Mouse (Mus musculus) large intestine, adult 2 months (tissue): ENCODE measurements around the gene Cfap61. TPM values are rescaled to one million over a fixed set of nuclear protein-coding genes. Genes with fewer than 3 reads are reported as not detected.

Experiments
- DNase-seq: peaks from one replicate; pipeline ENCODE4 v3.0.0-alpha.2; 2012; ENCODE audit warnings: low read depth, low spot score
- WGBS: fragments of 180-500 bp; shearing (Covaris S2); methylation state at CpG from one replicate; pipeline ENCODE4 v1.1.7; 2018; 5-methylcytosine and 5-hydroxymethylcytosine counted together
- polyA plus RNA-seq: library from polyadenylated mRNA; depleted of rRNA; stranded (reverse); fragments of >200 nt; gene quantifications from 2 replicates; pipeline ENCODE4 v1.2.3, GENCODE M21; 2012

The Cfap61 gene
- polyA plus RNA-seq, 1 experiment, result 0.17 TPM

DNA sequence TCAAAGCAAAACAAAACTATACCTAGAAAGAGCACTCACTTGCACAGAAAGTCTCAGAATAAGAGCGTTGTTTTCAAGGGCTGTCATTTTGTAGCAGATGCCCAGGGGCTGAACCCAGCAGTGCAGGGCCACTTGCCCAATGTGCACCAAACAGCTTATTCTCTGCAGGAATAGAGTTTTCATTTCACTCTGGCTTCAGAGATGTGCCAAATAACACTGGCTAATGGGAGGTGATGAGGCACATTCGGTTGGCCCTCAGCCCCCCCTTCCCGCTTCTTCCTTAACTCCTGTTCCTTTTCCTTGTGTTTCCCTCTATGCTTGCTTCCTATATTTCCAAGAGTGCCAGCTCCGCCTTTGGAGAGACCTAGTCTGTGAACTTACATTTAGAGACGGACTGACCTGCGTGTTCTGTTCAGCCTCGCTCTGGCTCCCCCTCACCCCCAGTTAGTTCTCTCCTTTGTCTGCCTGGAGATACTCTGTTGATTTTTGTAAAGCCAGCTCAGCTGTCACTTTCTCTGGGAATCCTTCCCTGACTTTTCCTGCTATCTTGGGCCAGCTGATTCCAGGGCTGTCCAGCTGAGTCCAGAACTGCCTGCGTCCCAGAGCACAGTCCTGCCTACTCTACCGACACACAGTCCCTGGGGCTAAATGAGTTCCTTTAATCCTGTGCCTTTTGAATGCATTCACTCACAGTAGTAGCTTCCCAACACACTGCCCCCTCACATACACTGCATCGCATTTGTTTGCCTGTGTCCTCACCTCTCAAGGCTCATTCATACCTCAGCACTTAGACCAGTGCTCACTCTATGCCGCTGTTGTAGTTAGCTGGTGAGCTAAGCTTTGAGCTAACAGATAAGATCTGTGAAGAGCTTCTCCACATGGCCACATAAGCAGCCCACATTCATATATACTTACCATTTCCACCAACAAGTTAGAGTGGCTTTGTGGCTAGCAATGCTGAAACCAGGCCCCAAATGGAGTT is 128.8 kb downstream of the Cfap61 start:
- WGBS, result 85% methylated on average over 11 of the region's 11 CpGs

DNA sequence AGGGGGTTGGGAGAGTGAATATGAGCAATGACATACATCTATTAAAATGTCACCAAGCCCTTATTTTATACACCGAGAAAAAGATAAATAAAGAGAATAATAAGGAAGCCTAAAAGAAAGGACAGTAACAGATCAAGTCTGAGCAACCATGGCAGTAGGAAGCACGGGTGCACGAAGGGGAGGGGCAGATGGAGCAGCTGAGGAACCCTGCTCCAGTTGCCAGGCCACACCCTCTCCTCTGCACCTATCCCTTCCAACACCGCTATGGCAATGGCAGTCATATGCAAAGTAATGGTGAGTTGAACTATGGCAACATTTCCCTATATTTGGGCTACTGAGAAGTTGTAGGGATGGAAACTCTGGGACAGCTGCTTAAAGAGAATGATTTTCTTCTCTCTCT is 132.8 kb downstream of the Cfap61 start:
- 10% methylated on average over 4 of the region's 4 CpGs for whole genome bisulfite sequencing
- DNase-seq, result no peak

More for the DNA sequence above, 128.8 kb downstream of the Cfap61 start:
- DNase-seq, result no peak

GRCm38 (mm10) chr2:146073300-146073699 is 138.7 kb downstream of the Cfap61 start:
- DNase-seq, result no peak
- WGBS, result 69% methylated on average over 6 of the region's 6 CpGs

DNA sequence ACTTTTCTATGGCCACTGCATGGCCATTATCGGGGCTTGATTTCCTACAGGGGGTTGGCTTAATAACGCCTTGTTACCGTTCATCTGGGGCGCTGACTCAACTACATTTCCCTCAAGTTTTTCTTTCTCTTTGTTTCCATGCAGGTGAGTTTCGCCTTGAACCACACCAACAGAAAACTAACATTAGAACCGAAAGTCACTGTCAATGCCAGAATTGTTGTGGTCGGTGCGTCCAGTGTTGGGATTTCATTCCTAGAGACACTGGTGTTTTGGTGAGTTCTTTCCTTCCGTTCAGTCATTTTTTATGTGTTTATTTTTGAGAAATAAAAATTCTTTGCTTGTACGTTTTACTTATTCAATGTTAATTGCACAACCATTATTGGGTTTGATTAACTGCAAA is 142.5 kb downstream of the Cfap61 start:
- WGBS, result 86% methylated on average over 10 of the region's 10 CpGs
- DNase-seq, result no peak

- 90% methylated on average over 4 of the region's 4 CpGs for WGBS
- no peak for DNase-seq
Observed at GRCm38 (mm10) chr2:146080282-146080681, 145.7 kb downstream of the Cfap61 start.

DNA sequence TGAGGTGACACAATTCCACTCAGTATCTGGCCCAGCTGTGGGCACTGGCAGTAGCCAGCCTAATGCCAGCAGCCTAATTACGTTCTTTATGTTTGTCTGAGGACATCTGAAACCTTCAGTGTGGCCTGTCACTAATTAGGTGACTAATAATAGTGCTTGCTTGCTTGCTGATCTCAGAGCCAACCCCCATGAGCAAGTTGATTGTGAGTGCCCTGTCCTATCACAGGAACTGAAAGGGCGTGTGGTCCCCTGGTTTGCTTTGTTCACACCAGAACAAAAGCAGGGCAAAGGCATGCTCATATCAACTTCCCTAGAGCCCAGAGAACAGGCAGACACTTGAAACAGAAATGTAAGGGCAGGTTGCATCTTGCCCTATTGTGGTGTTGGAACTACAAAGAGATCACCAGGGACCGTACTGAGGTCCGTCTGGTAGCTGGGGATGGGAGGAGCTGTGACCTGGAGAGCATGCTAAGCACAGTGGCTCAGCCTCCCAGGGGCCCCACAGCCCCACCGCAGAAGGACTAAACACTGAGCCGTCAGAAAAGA is 148.8 kb downstream of the Cfap61 start:
- WGBS, result 74% methylated on average over 6 of the region's 6 CpGs
- no peak for DNase-seq

GRCm38 (mm10) chr2:146087411-146087810 is 152.8 kb downstream of the Cfap61 start:
- no peak for DNase-seq
- WGBS, result 83% methylated on average over 1 of the region's 1 CpGs

DNA sequence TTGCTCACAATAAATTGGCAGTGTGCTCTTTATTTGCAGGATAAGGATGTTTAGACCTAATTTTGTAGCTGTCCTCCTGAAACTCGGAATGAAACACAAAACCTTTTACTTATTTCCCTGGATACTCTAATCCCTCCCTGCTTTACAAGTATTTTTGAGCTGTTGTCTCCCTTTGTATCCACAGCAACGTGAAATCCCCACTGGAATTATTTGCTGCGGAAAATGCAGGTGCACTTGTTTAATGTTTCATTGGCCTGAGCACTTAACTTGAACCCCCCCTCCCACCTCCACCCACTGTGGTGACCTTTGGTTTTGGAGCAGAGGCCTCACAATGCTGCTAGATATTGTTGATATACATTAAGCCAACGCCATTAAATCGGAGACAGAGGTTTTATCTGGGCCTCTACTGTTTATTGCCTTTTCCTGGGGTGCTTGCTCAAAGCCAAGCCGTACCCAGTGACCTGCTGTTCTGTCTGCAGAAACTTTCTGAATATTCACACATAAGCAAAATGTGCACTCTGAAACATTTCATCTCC is 154.6 kb downstream of the Cfap61 start:
- no peak for DNase-seq
- 12% methylated on average over 6 of the region's 6 CpGs for WGBS

DNA sequence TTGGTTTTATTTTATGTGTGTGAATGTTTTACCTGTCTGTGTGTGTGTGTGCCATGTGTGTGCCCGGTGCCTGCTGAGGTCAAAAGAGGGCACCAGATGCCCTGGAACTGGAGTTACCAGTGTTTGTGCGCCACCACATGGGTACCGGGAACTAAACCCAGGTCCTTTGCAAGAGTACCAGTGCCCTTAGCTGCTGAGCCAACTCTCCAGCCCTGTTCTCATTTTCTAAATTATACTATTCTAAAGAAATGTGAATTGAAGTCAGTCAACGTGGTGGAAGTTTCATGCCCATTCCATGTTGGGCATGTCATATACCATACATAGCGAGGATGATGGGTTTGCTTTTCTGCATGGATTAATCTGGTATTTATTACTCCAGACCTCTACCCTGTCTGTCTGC is 162.9 kb downstream of the Cfap61 start:
- no peak for DNase-seq
- 92% methylated on average over 5 of the region's 5 CpGs for WGBS

DNA sequence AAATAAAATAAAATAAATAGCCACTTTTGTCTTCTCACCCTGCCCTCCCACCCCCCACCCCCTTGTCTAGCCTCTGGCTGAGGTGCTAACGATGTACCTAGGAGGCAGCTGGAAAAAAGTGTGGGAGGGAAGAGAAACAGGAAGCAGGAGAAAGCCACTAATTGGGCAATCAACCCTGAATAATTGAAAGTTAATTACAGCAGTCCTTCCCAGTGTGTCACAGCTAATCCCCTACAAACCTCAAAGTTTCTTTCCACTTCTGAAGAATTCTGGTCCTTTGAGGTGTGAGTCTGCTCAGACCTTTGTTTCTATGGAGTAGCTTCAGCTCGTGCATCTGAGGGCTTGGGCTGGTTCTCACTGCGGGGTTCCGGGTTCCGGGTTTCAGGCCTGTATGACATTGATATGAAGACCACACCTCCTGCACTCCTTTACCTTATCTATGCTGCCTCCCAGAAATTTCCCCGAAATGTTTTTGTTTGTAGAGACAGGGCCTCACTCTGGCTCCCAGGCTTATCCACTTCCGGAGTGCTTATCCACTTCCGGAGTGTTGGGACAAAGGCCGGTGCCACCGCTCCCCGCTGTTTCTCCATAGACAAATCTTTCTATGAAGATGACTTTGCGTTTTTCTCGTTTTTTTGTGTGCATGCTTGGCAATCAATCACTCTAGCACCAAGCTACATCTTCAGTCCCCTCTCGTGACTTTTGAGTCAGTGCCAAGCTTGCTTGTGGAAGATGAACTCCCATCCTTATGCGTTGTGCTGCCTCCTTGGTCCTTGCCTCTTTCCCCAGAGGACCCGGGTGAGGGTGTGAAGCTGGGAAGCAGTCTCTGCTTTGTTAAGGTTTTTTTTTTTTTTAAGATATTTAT is 164.5 kb downstream of the Cfap61 start:
- no peak for DNase-seq
- 68% methylated on average over 16 of the region's 16 CpGs for WGBS

- no peak for DNase-seq
- WGBS, result 66% methylated on average over 3 of the region's 3 CpGs
Observed at GRCm38 (mm10) chr2:146099838-146100237, 165.3 kb downstream of the Cfap61 start.

DNA sequence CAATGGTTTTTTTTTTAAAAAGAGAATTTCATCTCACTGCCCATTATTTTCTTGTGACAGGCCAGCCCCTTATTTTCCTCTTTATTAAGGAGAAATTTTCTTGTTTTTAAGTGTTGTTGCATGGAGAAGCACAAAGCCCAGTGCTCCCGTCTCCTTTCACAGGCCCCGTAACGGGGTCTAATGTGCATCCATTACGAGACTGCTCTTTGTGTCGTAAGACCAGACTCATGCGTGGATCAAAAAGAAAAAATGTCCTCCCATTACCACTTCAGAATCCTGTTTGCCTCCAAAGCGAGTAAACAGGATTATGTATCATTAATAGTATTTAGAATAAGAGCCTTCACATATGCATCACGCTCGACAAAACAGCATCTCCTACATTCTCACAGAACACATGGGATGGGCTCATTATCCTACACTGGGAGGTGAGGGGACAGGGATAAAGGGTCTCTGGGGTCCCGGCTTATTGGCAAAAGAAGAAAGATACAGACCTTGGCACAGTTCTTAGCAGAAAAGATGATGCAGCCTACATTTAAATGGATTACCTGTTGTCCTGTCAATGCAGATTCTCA is 166.0 kb downstream of the Cfap61 start:
- DNase-seq, result no peak

GRCm38 (mm10) chr2:146102600-146102999 is 168.0 kb downstream of the Cfap61 start:
- WGBS, result 68% methylated on average over 3 of the region's 3 CpGs
- no peak for DNase-seq

More for the DNA sequence above, 166.0 kb downstream of the Cfap61 start:
- WGBS, result 89% methylated on average over 10 of the region's 10 CpGs

GRCm38 (mm10) chr2:146105341-146105740 is 170.8 kb downstream of the Cfap61 start:
- no peak for DNase-seq
- WGBS, result 71% methylated on average over 6 of the region's 6 CpGs

GRCm38 (mm10) chr2:146107980-146108379 is 173.4 kb downstream of the Cfap61 start:
- no peak for DNase-seq
- 77% methylated on average over 4 of the region's 4 CpGs for WGBS

GRCm38 (mm10) chr2:146109921-146110320 is 175.3 kb downstream of the Cfap61 start:
- 84% methylated on average over 9 of the region's 9 CpGs for WGBS

DNA sequence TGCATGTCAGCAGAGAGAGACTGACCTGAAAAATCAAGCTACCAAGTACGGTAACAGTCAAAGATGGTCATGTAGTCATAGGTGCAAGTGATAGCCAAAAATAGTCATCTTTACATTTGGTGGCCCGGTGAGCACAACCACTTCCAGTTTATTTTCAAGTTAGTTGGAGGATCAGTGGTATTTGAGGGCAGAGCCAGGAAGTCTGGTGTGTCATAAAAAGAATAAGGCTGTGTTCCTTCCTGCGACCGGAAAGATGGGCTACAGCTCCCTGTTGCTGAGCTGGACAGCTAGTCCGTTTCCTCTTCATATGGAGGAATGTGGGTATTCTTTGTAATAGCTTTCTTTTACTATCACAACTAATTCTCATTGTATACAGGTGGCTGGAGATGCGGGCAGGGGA is 181.7 kb downstream of the Cfap61 start:
- WGBS, result 78% methylated on average over 6 of the region's 6 CpGs
- DNase-seq, result no peak

More at GRCm38 (mm10) chr2:146109921-146110320, 175.3 kb downstream of the Cfap61 start:
- no peak for DNase-seq

- DNase-seq, result no peak
- WGBS, result 87% methylated on average over 5 of the region's 5 CpGs
Observed at GRCm38 (mm10) chr2:146116726-146117125, 182.1 kb downstream of the Cfap61 start.

GRCm38 (mm10) chr2:146117191-146117914 is 182.8 kb downstream of the Cfap61 start:
- 68% methylated on average over 17 of the region's 17 CpGs for WGBS
- no peak for DNase-seq
